Mouse (Mus musculus) liver, adult (tissue): ENCODE data around the gene 4930522H14Rik.

Source experiments
- GATA4 ChIP-seq: IDR thresholded peaks from 2 replicates; pipeline ENCODE4 v1.6.1; 2014; ENCODE audit warnings: mild to moderate bottlenecking, low read length; ENCODE audit not compliant: insufficient replicate concordance

The 4930522H14Rik gene

GRCm38 (mm10) chr4:109531111-109531510, at the start of gene 4930522H14Rik:
4930522H14Rik (minus strand) TSS chr4:109531297.
- TF ChIP-seq GATA4: no peak

- TF ChIP-seq GATA4: no peak
Observed at GRCm38 (mm10) chr4:109578356-109578755, 47.3 kb upstream of the 4930522H14Rik start.

GRCm38 (mm10) chr4:109576933-109577332, 45.8 kb upstream of the 4930522H14Rik start:
- no peak for TF ChIP-seq GATA4

- no peak for TF ChIP-seq GATA4
Observed at GRCm38 (mm10) chr4:109574845-109575244, 43.7 kb upstream of the 4930522H14Rik start.

- no peak for TF ChIP-seq GATA4
Observed at GRCm38 (mm10) chr4:109574331-109574730, 43.2 kb upstream of the 4930522H14Rik start.

GRCm38 (mm10) chr4:109572632-109573031, 41.5 kb upstream of the 4930522H14Rik start:
- no peak for TF ChIP-seq GATA4

- TF ChIP-seq GATA4: no peak
Observed at GRCm38 (mm10) chr4:109569421-109569820, 38.3 kb upstream of the 4930522H14Rik start.

GRCm38 (mm10) chr4:109568959-109569358, 37.9 kb upstream of the 4930522H14Rik start:
- TF ChIP-seq GATA4: no peak

- TF ChIP-seq GATA4: no peak
Observed at GRCm38 (mm10) chr4:109564711-109565110, 33.6 kb upstream of the 4930522H14Rik start.

- TF ChIP-seq GATA4: no peak
Observed at GRCm38 (mm10) chr4:109550338-109551150, 19.4 kb upstream of the 4930522H14Rik start.

GRCm38 (mm10) chr4:109547306-109547705, 16.2 kb upstream of the 4930522H14Rik start:
- no peak for TF ChIP-seq GATA4

GRCm38 (mm10) chr4:109546538-109546937, 15.4 kb upstream of the 4930522H14Rik start:
- TF ChIP-seq GATA4: no peak

GRCm38 (mm10) chr4:109530245-109530816, 766 bp downstream of the 4930522H14Rik start:
- no peak for TF ChIP-seq GATA4

GRCm38 (mm10) chr4:109504885-109505284, 26.2 kb downstream of the 4930522H14Rik start:
- no peak for TF ChIP-seq GATA4

- no peak for TF ChIP-seq GATA4
Observed at GRCm38 (mm10) chr4:109498476-109498875, 32.6 kb downstream of the 4930522H14Rik start.

- TF ChIP-seq GATA4: no peak
Observed at GRCm38 (mm10) chr4:109493581-109493980, 37.5 kb downstream of the 4930522H14Rik start.

- no peak for TF ChIP-seq GATA4
Observed at GRCm38 (mm10) chr4:109488812-109489211, 42.3 kb downstream of the 4930522H14Rik start.

- TF ChIP-seq GATA4: no peak
Observed at GRCm38 (mm10) chr4:109484621-109485020, 46.5 kb downstream of the 4930522H14Rik start, which contains the start of gene Rnf11. Rnf11 (minus strand) TSS chr4:109484728.
